Mouse (Mus musculus) right cerebral cortex, postnatal 4 days (tissue): Measurements from ENCODE around the gene Olfr414.
A peak's percentile ranks its signal among the peaks of the same experiment; 100 is the strongest.

Experiments
- DNase-seq: peaks from one replicate; pipeline ENCODE4 v3.0.0-alpha.2; 2022

The Olfr414 gene

DNA sequence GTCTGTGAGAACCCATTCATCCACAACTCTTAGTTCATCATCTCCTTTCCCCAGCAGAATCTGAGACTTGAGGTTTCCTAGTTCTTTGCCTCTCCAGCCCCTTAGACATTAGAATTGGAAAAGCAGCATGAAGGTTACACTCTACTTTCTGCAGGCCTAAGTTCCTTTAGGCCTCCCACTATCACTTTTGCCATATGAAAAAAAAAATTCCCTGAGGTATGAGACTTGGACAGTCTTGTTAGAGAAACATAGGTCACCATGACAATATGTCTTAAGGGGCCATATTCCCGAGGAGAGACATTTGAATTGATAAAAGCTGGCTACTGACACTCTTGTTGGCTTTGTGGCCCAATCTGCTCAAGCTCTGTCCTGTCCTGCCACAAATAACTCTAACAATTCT is at the start of gene Olfr414:
Gene Olfr414, plus strand, starts transcription at position 301 of the 400 bp plus-strand sequence.
- no peak for DNase-seq

DNA sequence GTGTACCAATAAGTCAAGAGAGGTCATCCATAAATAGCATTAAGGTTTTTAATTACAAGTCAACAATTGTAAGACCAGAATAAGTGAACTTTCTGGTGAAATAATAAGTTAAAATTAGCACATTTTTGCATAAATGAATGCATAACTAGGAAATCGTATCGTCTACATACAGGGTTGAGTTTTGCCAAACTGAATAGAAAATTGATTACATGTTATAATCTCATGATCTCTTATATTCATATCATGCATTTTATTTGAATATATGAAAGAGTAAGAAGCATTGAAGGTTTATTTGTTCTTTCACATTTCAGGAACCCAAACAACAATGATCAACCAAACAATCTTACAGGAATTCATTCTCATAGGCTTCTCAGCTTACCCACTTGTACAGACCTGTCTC is 33.1 kb upstream of the Olfr414 start, which contains the start of gene Olfr248:
Gene Olfr248, plus strand, starts transcription at position 301 of the 400 bp plus-strand sequence.
- DNase-seq = no peak

DNA sequence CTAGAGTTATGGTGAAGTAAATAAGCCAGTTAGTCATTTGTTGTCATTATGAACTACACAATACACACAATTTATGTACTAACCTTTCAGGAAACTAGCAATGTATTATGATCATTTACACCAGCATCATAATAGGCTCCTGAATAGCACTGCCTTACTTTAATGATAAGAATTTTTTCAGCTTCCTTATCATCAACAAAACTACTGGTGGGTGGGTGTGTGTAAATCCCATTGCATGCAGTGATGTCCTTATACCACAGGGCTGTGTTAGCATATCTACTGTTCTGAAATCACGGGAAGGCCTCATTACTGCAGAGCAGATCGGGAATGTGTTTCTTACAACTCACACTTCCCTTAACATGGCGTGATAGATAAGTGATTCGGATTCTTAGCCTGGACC is 905 bp upstream of the Olfr414 start:
- DNase-seq = no peak

DNA sequence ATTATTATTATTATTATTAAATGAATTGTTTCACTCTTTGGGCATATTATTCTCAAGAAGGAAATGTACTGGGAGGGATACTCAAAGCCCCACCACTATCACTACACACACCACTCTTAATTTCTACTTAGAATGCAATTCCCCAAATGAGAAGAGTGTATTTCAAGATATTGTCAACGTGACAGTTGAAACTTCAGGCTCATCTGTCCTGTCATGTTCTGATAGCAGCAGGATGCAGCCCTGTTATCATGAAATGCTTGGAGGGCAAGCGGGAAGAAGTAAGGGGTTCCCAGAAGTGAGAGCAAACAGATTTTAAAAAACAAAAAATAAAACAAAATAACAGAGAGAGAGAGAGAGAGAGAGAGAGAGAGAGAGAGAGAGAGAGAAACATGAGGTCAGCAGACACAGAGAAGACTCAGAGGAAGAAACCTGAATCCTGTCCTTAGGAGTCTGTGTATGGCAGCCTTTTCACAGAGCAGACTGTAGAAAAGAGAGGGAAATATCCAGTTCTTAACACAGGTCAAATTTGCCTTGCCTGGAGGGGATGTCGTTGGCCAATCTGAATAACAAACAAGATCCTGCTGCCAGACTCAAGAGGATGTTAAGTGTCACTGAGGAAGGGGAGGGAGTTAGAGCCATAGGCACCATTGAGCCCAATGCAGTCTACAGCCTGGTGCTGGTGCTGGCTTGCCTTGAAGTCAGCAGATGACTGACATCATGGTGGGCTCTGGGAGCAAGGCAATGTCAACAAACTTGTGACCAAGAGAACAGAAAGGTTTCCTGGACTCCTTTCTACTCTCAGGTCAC is 2.5 kb downstream of the Olfr414 start:
- no peak for DNase-seq

DNA sequence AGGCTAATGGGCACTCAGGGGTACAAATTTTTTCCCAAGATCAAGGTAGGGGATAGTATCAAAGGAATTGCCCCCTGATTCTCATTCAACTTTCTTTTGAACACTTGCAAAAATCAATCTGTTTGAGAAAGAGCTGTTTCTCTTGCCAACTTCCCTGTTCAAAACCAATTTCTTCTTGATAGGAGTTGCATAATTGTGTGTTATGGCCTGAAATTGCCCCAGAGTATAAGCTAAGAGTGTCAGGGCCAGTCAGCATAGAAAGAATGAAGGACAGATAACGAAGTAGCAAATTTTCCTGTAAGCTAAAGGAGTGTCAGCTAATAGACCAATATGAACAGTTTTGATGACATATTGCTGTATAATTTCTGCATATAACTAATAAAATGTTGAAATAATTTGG is 3.5 kb downstream of the Olfr414 start:
- DNase-seq = no peak

DNA sequence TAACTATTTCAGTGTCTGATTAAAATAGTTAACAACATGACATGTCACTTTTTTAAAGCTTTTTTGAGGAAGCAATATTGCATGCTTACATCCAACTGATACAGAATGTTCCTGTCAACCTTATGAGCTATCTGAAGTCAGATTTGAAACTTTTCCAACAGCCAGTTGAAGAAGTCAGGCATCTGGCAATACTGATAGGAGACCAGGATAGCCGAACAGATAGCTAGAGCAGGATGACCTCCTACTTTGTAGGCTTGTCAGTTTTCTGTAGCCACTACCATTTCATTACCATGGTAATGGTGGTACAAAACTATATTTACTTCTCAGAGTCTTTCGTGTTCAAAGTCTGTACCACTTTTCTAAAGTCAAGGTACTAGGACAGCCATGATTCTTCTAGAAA is 4.5 kb downstream of the Olfr414 start:
- DNase-seq = no peak

DNA sequence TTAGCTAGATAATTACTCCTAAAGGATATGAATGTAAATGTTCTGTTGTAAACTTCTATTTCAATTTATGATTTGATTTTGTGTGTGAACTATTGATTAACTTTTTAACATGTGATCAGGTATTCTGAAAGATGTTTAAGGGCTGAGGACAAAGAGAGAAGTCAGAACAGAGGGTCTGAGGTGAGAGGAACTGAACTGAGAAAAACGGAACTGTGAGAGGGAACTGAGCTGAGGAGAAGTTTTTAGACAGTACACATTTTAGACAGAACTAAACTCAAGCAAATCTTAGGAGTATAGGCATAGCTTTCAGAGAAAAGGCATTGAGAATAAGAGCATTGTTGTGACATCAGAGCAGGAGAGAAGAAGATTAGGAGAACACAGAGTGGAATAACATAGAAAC is 10.3 kb downstream of the Olfr414 start:
- no peak for DNase-seq

DNA sequence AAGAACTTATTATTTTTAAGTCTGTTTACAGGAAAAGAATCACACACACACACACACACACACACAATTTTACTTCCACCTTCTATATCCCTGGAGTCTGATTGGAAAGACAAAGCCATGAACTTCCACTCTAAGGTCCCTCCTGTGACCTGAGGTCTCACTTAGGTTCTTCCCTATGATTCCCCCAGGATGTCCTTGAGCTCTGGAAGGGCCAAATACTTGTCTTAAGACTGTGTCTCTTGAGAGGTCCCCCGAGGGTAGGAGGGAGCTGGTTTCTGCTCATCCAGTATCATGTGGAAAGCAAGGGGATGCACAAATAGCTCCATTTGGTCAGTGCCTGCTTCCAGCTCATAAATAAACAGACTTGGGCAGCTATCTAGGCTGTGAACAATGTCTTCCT is 17.9 kb downstream of the Olfr414 start, which contains the start of gene Olfr220:
Gene Olfr220, plus strand, starts transcription at position 301 of the 400 bp plus-strand sequence.
- DNase-seq = no peak

DNA sequence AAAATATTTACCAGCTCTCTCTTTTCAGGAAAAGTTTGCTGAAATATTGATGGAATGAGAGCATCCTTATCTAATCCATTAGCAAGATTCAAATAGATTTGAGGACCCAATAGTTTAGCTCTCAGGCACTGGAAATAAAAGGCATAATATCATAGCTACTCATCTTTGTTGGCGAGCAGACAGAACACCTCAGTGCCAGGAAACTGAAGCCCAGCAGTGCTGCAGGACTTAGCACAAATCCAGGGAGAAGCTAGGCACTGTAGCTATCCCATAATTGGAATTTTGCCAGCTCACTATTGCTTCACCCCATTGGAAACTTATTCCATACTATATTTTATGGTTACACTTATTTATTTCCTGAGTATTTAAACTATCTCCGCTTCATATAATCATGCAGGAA is 31.2 kb downstream of the Olfr414 start:
- no peak for DNase-seq

DNA sequence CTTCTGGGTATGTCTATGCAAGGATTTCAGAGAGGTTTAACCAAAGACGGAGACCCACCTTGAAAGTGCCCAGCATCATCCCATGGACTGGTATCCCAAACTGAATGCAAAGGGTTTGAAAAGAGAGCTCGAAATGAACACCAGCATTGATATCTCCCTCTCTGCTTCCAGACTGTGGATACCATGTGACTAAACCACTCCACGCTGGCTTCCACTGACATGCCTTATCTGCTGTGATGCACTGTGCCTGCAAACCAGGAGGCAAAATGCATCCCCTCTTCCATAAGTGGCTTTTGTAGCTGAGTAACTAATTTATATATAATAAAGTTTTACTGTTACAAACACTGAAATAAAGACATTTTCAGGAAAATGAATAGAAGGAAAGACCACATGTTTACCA is 41.5 kb downstream of the Olfr414 start:
- no peak for DNase-seq

DNA sequence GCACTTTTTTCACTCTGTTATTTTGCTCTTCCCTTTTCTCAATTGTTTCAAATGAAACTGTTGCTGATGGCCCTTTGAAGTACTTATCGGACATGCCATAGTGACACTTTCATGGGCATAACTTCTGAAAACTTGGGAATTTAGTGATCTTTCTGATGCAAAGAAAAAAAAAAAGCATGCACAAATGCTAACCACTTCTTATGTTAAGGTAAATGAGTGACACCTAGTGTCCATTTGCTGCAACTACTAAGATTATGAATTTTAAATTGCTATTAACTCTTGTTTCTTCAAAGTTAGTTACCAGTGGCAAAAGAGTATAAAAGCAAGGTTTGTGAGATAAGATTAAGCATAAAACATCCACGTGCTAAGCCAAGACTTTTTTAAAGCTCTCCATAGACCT is 42.4 kb downstream of the Olfr414 start:
- DNase-seq = no peak

DNA sequence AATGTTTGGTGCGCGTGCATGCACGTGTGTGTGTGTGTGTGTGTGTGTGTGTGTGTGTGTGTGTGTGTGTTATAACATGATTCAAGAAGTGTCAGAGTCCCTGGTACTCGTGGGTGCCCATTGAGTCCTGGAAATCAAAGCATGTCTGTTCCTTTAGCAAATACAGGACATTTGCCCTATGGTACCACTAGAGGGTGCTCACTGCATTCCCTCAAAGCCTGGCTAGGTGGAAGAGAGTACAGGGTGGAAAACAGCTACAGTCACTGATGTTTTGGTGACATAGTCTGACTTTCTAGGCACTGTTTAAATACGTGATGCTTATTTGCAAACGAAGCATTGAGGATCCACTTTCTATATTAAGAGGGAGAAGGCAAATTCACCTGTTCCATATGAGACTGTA is 45.9 kb downstream of the Olfr414 start:
- peak; percentile 32 for DNase-seq

DNA sequence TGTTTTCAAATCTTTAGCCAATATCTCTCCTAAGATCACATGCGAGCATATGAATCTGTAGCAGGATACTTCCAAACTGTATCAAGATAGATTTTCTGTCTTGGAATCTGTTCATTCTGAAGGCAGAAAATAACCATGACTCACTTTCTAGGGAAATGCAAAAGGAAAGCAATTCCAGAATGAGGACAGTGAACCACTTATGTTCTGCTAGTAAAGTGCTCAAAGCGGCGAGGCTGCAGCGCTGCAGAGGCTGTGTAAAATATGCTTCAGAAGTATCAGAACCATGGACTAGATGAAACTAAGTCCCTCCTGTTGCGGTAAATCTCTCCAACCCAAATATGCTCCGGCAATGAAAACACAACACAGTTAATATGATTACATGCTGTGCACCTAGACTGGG is 58.7 kb downstream of the Olfr414 start:
- no peak for DNase-seq
